Mouse (Mus musculus) lung, postnatal 0 days (tissue): ENCODE measurements at regions not wholly inside any gene's neighbourhood (a gene's known extent, or its start where the extent isn't known, plus 50 kb on each side); places are given as distances from the start of the nearest gene placed in this dataset.

ENCODE experiments used
- ATAC-seq: fragments of 200-750 bp; cut with Nextera tagmentation; 2 replicates; pipeline ENCODE4 v1.8.0; 2017; ENCODE audit warnings: moderate library complexity
- DNase-seq: peaks from one replicate; pipeline ENCODE4 v3.0.0-alpha.2; 2016; ENCODE audit warnings: low spot score
- H3K27ac ChIP-seq: fragments of 300-500 bp; sonication (generic); 2 replicates; pipeline ENCODE4 v1.5.1; 2014; ENCODE audit warnings: antibody characterized with exemption, mild to moderate bottlenecking, low read length, mixed read lengths
- H3K27me3 ChIP-seq: fragments of 300-500 bp; sonication (generic); replicated peaks from 2 replicates; pipeline ENCODE4 v1.6.1; 2014; ENCODE audit warnings: low read length, mixed read lengths; ENCODE audit not compliant: insufficient read depth
- H3K36me3 ChIP-seq: fragments of 300-500 bp; sonication (generic); 2 replicates; pipeline ENCODE4 v1.6.1; 2014; ENCODE audit warnings: low read length, mixed read lengths; ENCODE audit not compliant: insufficient read depth
- H3K4me1 ChIP-seq: fragments of 300-500 bp; sonication (generic); 2 replicates; pipeline ENCODE4 v1.6.1; 2014; ENCODE audit warnings: antibody characterized with exemption, low read depth, low read length, mixed read lengths; ENCODE audit not compliant: insufficient read depth
- H3K4me2 ChIP-seq: fragments of 300-500 bp; sonication (generic); replicated peaks from 2 replicates; pipeline ENCODE4 v1.6.1; 2014; ENCODE audit warnings: low read depth, mild to moderate bottlenecking, low read length, moderate library complexity, mixed read lengths
- H3K4me3 ChIP-seq: fragments of 300-500 bp; sonication (generic); 2 replicates; pipeline ENCODE4 v1.5.1; 2014; ENCODE audit warnings: low read depth, low read length
- H3K9ac ChIP-seq: fragments of 300-500 bp; sonication (generic); replicated peaks from 2 replicates; pipeline ENCODE4 v1.6.1; 2014; ENCODE audit warnings: low read depth, mild to moderate bottlenecking
- H3K9me3 ChIP-seq: fragments of 300-500 bp; sonication (generic); 2 replicates; pipeline ENCODE4 v1.6.1; 2016; ENCODE audit warnings: low read length, mixed read lengths
- CTCF ChIP-seq: IDR thresholded peaks from 2 replicates; pipeline ENCODE4 v1.5.1; 2016; ENCODE audit warnings: antibody characterized with exemption, mild to moderate bottlenecking
- EP300 ChIP-seq: IDR thresholded peaks from 2 replicates; pipeline ENCODE4 v1.6.1; 2016; ENCODE audit warnings: antibody characterized with exemption, mild to moderate bottlenecking, control low read depth
- WGBS: fragments of 180-500 bp; shearing (Covaris S2); extraction: QIAGEN DNeasy Blood & Tissue Kit; methylation state at CpG from one replicate; pipeline ENCODE4 v1.1.7; 2014; 5-methylcytosine and 5-hydroxymethylcytosine counted together

DNA sequence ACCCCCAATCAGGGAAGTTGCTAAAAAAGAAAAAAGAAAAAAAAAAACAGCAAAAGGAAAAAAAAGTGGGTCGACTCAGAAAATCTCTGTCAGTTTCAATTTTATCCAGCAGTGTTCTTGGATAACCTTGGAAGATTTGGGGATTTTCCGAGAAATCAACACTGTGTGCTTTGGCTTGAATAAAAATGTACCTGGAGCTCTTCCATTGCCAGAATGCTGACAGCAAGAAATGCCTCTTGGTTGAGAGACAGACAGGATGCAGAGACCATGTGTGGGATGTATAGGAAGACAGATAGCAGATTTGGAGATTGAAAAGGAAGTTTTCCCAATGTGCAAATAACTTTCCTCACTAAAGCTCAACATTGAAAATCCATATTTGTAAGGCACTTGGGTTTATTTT lies 271.0 kb downstream of the Abcc12 start:
- Histone ChIP-seq H3K9ac (no peak overlapping the region), H3K4me3 (no peak overlapping the region), H3K27ac (no peak overlapping the region), H3K36me3 (no peaks in the 10 kb centered on the region), H3K27me3 (no peaks in the 10 kb centered on the region), H3K4me1 (no peaks in the 10 kb centered on the region), H3K4me2 (no peak overlapping the region), H3K9me3 (no peaks in the 10 kb centered on the region)
- WGBS = 64% methylated on average over 2 of the region's 2 CpGs
- ATAC-seq (no peak), DNase-seq (no peak)
- no peak for TF ChIP-seq CTCF
- TF ChIP-seq EP300 = no peak

- Histone ChIP-seq H3K36me3 (no peaks in the 10 kb centered on the region), H3K9me3 (no peaks in the 10 kb centered on the region), H3K4me3 (no peak overlapping the region), H3K27ac (no peak overlapping the region), H3K4me2 (no peak overlapping the region), H3K27me3 (no peaks in the 10 kb centered on the region), H3K9ac (no peak overlapping the region), H3K4me1 (no peaks in the 10 kb centered on the region)
- no peak for TF ChIP-seq CTCF
- TF ChIP-seq EP300 = no peak
- no peak for ATAC-seq
- no peak for DNase-seq
- WGBS = 80% methylated on average over 3 of the region's 3 CpGs
Measured at GRCm38 (mm10) chr8:86307339-86307738, 273.1 kb downstream of the Abcc12 start.

- ATAC-seq (peak; percentile 21; the same call in 1 of the 2 replicates), DNase-seq (peak; percentile 51)
- no peak overlapping the region for H3K4me3 ChIP-seq
- no peaks in the 10 kb centered on the region for H3K4me1 ChIP-seq
- H3K27me3 ChIP-seq = no peaks in the 10 kb centered on the region
- H3K9me3 ChIP-seq = no peaks in the 10 kb centered on the region
- H3K4me2 ChIP-seq = no peak overlapping the region
- H3K9ac ChIP-seq = no peak overlapping the region
- TF ChIP-seq CTCF (0 out of 2 replicates have a peak, but pooled peaks have one; percentile 10), EP300 (no peak)
- 40% methylated on average over 4 of the region's 4 CpGs for WGBS
- H3K36me3 ChIP-seq = no peaks in the 10 kb centered on the region
- no peak overlapping the region for H3K27ac ChIP-seq
Measured at GRCm38 (mm10) chr8:86301885-86302509, 278.5 kb downstream of the Abcc12 start.

- no peaks in the 10 kb centered on the region for H3K36me3 ChIP-seq
- H3K4me3 ChIP-seq = no peak overlapping the region
- TF ChIP-seq EP300 (no peak), CTCF (no peak)
- no peaks in the 10 kb centered on the region; the same call in 1 of the 2 replicates for H3K4me1 ChIP-seq
- peak; percentile 5 for DNase-seq
- no peak overlapping the region for H3K4me2 ChIP-seq
- no peak overlapping the region for H3K27ac ChIP-seq
- ATAC-seq = no peak
- no peaks in the 10 kb centered on the region for H3K9me3 ChIP-seq
- 10% methylated on average over 3 of the region's 3 CpGs for WGBS
- H3K9ac ChIP-seq = no peak overlapping the region
- no peaks in the 10 kb centered on the region for H3K27me3 ChIP-seq
Measured at GRCm38 (mm10) chr8:86288713-86289384, 291.6 kb downstream of the Abcc12 start.

GRCm38 (mm10) chr8:86282922-86283321 lies 297.6 kb downstream of the Abcc12 start:
- H3K4me3 ChIP-seq = no peak overlapping the region
- no peaks in the 10 kb centered on the region for H3K36me3 ChIP-seq
- H3K4me2 ChIP-seq = no peak overlapping the region
- ATAC-seq = no peak
- no peak overlapping the region for H3K27ac ChIP-seq
- H3K9ac ChIP-seq = no peak overlapping the region
- H3K9me3 ChIP-seq = no peaks in the 10 kb centered on the region
- DNase-seq = no peak
- H3K4me1 ChIP-seq = no peaks in the 10 kb centered on the region
- TF ChIP-seq EP300 = no peak
- no peak for TF ChIP-seq CTCF
- WGBS = 48% methylated on average over 7 of the region's 7 CpGs
- no peaks in the 10 kb centered on the region for H3K27me3 ChIP-seq

GRCm38 (mm10) chr8:86280093-86280721 lies 300.3 kb downstream of the Abcc12 start:
- no peaks in the 10 kb centered on the region for H3K9me3 ChIP-seq
- H3K4me2 ChIP-seq = no peak overlapping the region
- H3K27ac ChIP-seq = no peak overlapping the region
- 57% methylated on average over 18 of the region's 18 CpGs for WGBS
- H3K27me3 ChIP-seq = no peaks in the 10 kb centered on the region
- H3K4me3 ChIP-seq = no peak overlapping the region
- H3K9ac ChIP-seq = no peak overlapping the region
- peak; percentile 57 for ATAC-seq
- no peaks in the 10 kb centered on the region for H3K36me3 ChIP-seq
- no peaks in the 10 kb centered on the region for H3K4me1 ChIP-seq
- peak; percentile 43 for DNase-seq
- TF ChIP-seq EP300 (no peak), CTCF (no peak)
